Mouse (Mus musculus) cerebellum, adult 8-10 months (tissue): ENCODE measurements around the gene Bmp6.

ENCODE experiments used
- DNase-seq: peaks from one replicate; pipeline ENCODE4 v3.0.0; 2022

Bmp6 gene

GRCm38 (mm10) chr13:38437930-38438329, 93.0 kb downstream of the Bmp6 start:
- DNase-seq, result no peak

DNA sequence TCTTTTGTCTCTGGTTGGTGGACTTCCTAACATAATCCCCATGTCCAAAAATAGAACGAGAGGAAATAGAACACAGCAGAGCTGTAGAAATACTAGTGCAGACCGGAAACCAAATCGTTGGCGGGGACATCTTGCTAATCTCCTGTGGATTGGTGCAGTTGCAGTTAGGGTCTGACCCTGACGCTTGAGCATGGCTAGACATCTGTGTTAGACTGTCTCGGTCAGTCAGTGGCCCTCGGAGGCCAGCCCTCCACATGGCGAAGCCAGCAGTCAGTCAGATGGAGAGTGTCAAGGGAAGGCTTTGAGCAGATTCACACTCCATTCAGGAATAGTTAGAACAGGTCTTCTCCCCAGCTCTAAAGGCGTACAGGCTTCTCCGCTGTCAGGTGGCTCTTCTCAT, 95.3 kb downstream of the Bmp6 start:
- DNase-seq, result no peak

DNA sequence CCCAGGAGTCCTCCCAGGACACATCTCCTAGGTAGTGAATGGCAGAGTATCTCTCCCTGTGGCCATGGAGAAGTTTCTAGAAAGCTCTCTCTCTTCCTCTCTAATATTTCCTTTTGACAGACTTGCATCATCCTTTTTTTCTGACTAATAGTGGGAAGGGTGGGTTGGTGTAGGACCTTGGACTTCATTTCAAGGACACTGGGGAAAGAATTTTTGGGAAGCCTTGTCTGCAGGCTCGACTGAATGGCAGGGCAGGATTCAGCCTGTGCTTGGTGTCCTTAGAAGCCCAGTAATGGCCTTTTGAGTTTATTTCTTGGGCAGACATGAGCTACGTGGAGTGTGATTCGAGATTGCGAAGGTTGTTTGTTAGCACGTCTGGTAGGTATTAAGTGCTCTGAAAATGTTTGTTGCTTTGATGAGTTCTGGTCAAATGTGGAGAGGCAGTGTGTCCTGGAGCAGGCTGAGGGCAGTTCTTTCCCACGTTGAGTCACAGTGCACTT, 103.7 kb downstream of the Bmp6 start:
- no peak for DNase-seq

- DNase-seq, result no peak
Observed at GRCm38 (mm10) chr13:38450051-38450971, 105.4 kb downstream of the Bmp6 start.

DNA sequence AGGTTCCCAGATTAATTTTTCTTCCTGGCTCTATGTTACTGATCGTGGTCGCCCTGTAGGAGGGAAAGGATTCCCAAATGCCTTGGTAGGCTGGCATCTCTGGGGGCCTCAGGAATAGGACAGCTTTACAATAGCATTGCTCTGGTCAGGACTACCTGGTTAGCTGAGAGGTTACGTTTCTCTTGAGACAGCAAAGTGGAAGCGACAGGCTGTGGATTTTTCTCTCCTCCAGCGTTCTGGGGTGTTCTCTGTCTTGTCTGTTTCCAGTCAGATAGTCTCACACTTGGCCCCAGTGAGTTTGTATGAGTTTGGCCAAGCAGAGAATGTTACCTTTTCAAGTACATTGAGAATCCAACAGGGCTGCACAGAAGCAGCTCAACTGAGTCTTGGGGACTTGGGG, 106.5 kb downstream of the Bmp6 start:
- DNase-seq, result no peak

- DNase-seq, result no peak
Observed at GRCm38 (mm10) chr13:38463410-38463809, 118.5 kb downstream of the Bmp6 start.

- DNase-seq, result no peak
Observed at GRCm38 (mm10) chr13:38470882-38471281, 126.0 kb downstream of the Bmp6 start.

DNA sequence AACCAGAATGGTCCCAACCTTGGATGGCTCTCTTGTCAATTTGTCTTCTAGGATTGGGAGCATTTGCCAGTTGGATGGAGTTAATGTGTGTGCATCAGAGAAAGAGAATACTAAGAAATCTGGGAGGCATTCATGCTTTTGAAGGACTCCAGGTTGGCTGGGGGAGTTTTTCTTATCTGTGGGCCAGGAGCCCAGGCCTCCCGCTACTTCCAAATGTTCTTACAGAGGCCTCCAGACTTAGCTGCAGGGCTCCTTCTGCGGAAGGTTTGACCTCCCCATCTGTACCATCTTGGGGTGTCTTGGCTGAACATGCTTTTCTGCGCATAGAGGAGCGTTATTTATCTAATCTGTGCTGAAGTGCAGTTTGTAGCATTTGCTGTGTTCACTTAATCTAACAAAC, 127.7 kb downstream of the Bmp6 start:
- no peak for DNase-seq

GRCm38 (mm10) chr13:38473497-38473896, 128.6 kb downstream of the Bmp6 start:
- no peak for DNase-seq

GRCm38 (mm10) chr13:38476936-38477335, 132.0 kb downstream of the Bmp6 start:
- DNase-seq, result no peak

- no peak for DNase-seq
Observed at GRCm38 (mm10) chr13:38481021-38481420, 136.1 kb downstream of the Bmp6 start.

GRCm38 (mm10) chr13:38484701-38485100, 139.8 kb downstream of the Bmp6 start:
- no peak for DNase-seq

DNA sequence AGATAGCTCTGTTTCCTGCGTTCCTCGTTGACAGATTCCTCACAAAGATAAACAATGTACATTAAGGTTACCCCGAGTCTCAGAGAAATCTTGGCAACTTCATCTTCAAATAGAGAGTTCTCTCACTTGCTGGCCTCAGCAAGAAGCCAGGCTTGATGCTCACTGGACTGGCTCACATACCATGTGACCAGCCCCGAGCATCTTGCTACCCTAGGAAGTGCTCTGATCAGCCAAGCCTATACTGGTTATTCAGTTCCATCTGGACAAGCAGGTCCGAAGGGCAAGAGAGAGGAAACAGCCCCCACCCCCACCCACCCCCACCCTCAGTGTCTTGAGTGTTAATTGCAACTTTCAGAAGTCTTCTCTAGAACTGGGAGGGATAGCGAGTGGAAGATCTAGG, 141.9 kb downstream of the Bmp6 start:
- no peak for DNase-seq

DNA sequence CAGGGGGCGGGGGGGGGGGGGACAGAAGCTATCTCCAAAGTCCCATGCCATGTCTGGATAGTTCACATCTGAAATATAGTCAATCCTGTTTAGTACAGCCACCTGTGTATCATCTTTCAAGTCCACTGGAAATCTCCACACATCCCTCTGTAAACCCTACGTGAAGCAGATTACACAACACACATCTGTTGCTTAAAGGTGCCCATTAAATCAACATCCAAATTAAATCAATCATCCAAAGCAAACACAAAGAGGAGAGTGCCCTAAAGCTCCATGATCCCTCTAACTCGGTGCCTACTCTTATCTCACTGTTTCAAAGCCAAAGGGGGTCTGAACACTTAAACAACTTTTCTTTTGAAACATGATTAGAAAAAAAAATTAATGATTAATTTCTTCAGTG, 151.8 kb downstream of the Bmp6 start:
- no peak for DNase-seq

GRCm38 (mm10) chr13:38501314-38501713, 156.4 kb downstream of the Bmp6 start:
- DNase-seq, result no peak

GRCm38 (mm10) chr13:38503137-38503849, 158.4 kb downstream of the Bmp6 start:
- DNase-seq, result no peak

DNA sequence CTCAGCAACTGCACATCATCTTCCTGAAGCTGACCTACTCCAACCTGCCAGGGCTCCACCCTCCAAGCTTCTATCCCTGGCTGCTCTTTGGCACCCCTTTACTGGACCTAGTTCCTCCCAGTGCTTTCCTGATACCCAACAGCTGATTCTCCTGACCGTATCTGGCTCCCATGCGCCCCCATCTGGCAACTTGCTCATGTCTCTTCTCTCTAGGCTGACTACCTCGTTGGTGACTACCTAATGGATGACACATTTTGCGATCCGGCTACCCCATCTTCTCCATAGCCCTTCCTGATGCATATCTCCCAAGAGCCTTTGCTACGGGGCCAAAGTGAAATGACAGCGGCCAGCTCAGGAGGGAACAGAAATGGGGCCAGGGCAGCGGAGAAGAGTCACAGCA, 161.4 kb downstream of the Bmp6 start:
- peak; percentile 17 for DNase-seq

GRCm38 (mm10) chr13:38506936-38507335, 162.0 kb downstream of the Bmp6 start:
- DNase-seq, result no peak

GRCm38 (mm10) chr13:38509681-38510341, 164.9 kb downstream of the Bmp6 start:
- DNase-seq, result no peak

DNA sequence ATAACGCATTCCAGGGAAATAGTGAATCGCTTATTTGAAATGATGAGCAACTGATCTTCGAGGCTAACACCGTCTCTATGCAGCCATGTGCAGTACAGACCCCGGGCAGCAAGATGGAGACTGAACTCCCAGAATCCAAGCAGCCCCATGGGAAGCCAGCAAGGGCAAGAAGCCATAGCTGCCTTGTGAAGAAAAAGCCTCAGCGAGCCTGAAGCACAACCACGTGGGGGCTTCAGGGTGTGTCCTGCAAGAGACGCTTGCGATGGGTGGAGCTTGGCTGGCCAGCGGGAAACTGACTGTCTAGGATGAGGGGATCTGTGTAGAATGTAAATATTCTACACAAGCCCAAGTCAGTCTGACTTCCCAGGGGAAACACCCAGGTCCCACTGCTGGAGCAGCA, 167.1 kb downstream of the Bmp6 start:
- DNase-seq, result no peak

GRCm38 (mm10) chr13:38513921-38514320, 169.0 kb downstream of the Bmp6 start:
- DNase-seq, result no peak

DNA sequence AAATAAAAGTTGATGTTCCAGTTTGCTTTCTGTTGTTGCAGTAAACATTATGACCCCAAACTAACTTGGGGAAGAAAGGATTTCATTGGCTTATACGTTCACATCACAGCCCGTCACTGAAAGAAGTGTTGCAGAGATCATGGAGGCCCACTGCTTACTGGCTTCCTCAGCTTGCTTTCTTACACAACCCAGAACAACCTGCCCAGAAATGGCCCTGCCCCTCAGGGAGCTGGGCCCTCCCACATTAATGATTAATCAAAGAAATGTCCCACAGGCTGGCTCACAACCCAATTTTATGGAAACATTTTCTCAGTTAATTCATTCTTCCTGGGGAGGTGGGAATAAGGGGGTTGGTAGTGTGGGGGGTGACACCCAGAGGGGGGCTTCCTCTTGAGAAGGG, 170.5 kb downstream of the Bmp6 start:
- DNase-seq, result no peak

- no peak for DNase-seq
Observed at GRCm38 (mm10) chr13:38515845-38516244, 170.9 kb downstream of the Bmp6 start.

DNA sequence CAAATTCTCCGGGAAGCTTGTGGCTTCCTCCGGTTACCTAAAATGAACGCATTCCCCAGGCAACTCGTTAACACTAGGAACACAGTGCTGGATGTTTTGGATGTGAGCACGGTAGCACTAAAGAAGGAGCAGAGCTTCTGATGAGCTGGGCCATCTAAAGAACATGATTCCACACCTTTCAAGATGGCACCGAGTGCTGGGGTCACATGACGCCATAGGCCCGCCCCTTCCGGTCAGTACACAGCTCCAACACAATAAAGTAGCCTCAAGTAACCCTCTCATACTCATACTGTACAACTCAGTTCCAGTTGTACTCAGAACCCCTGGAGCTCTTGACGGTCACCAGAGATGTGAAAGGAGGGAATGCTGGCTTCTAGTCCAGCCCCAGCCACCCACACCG, 171.7 kb downstream of the Bmp6 start:
- DNase-seq, result no peak
